ENCODE assay signal across 10 mouse cellular contexts in genomic region chr13:52476222-52476621, GRCm38 (mm10). TPM values are rescaled to one million over a fixed set of nuclear protein-coding genes. Genes with fewer than 3 reads are reported as not detected.
A peak's percentile ranks its signal among the peaks of the same experiment; 100 is the strongest.
DNase-seq lines count a peak whose midpoint lies in the region; ATAC-seq and TF ChIP-seq lines count a peak whose summit lies in the region.
"Had no signal": no experiment of that assay in that cellular context is flagged by ENCODE, and none has a peak within 500 bp of the region (broad histone marks: within the 10 kb centered on the region; RNA-seq: fewer than 3 reads in every experiment).

No protein-coding gene starts in this region.

- H3K9me3 ChIP-seq in forebrain, postnatal 0 days (ENCODE audit: low read length), result no peaks in the 10 kb centered on the region
- no peaks in the 10 kb centered on the region for H3K9me3 ChIP-seq in forebrain, embryonic 13.5 days (replicated peaks)
- H3K9me3 ChIP-seq in lung, embryonic 14.5 days (ENCODE audit: low read depth, low read length), result no peaks in the 10 kb centered on the region

- H3K27ac ChIP-seq in forebrain, postnatal 0 days (ENCODE audit: low read depth, low read length), result no peak overlapping the region
- H3K27ac ChIP-seq in forebrain, embryonic 13.5 days, result no peak overlapping the region
- no peak overlapping the region for H3K27ac ChIP-seq in lung, embryonic 14.5 days (ENCODE audit: low read depth)

- no peak for ATAC-seq in forebrain, postnatal 0 days
- ATAC-seq in forebrain, embryonic 13.5 days, result no peak
- ATAC-seq in lung, embryonic 14.5 days (ENCODE audit: insufficient read depth), result no peak
- 0 out of 2 replicates have a peak, but pooled peaks have one; percentile 41 for ATAC-seq in neutrophil, adult 5-6 weeks (ENCODE audit: extremely low read depth, insufficient number of reproducible peaks, low FRiP score, poor library complexity, severe bottlenecking)
- ATAC-seq: forebrain, embryonic 14.5 days had no signal

- no peak overlapping the region for H3K4me3 ChIP-seq in forebrain, postnatal 0 days (ENCODE audit: low read depth, low read length)
- H3K4me3 ChIP-seq in forebrain, embryonic 13.5 days, result no peak overlapping the region
- H3K4me3 ChIP-seq in lung, embryonic 14.5 days (ENCODE audit: low read depth, low read length), result no peak overlapping the region

- peak; percentile 49 for TF ChIP-seq CTCF in forebrain, postnatal 0 days (IDR thresholded peaks at IDR 0.05; ENCODE audit: low read depth)
- TF ChIP-seq CTCF in lung, embryonic 14.5 days (IDR thresholded peaks at IDR 0.05; ENCODE audit: low read depth), result peak; percentile 44

- H3K9ac ChIP-seq in forebrain, postnatal 0 days, result no peak overlapping the region
- H3K9ac ChIP-seq in forebrain, embryonic 13.5 days, result no peak overlapping the region
- H3K9ac ChIP-seq in lung, embryonic 14.5 days, result no peak overlapping the region

- no peak overlapping the region for H3K4me2 ChIP-seq in forebrain, postnatal 0 days (ENCODE audit: low read depth)
- H3K4me2 ChIP-seq in forebrain, embryonic 13.5 days, result no peak overlapping the region
- H3K4me2 ChIP-seq in lung, embryonic 14.5 days, result no peak overlapping the region

- WGBS in forebrain, postnatal 0 days, result 50% methylated on average over 3 of the region's 3 CpGs
- 48% methylated on average over 3 of the region's 3 CpGs for WGBS in forebrain, embryonic 13.5 days
- 51% methylated on average over 3 of the region's 3 CpGs for WGBS in lung, embryonic 14.5 days

- intact Hi-C loops in left cerebral cortex, postnatal 4 days (cut with DNase I), result no loop called here

- H3K4me1 ChIP-seq in forebrain, postnatal 0 days (ENCODE audit: insufficient read depth), result no peaks in the 10 kb centered on the region
- H3K4me1 ChIP-seq in forebrain, embryonic 13.5 days, result no peaks in the 10 kb centered on the region
- H3K4me1 ChIP-seq in lung, embryonic 14.5 days (ENCODE audit: insufficient read depth), result no peaks in the 10 kb centered on the region

- no peaks in the 10 kb centered on the region for H3K36me3 ChIP-seq in forebrain, postnatal 0 days (ENCODE audit: insufficient read depth)
- no peaks in the 10 kb centered on the region for H3K36me3 ChIP-seq in forebrain, embryonic 13.5 days (ENCODE audit: poor library complexity, severe bottlenecking)
- H3K36me3 ChIP-seq in lung, embryonic 14.5 days (ENCODE audit: insufficient read depth), result no peaks in the 10 kb centered on the region

- DNase-seq in forebrain, postnatal 0 days, result no peak
- peak; percentile 36 for DNase-seq in lung, embryonic 14.5 days
- no peak for DNase-seq in lung, adult 18-20 months
- DNase-seq in c-Kit-positive CD71-negative TER-119-negative erythroid progenitor cells, embryonic 14.5 days (ENCODE audit: low read depth), result peak; percentile 7
- DNase-seq in left cerebral cortex, postnatal 4 days, result no peak
- no peak for DNase-seq in cerebellum, adult 18-20 months
- DNase-seq: right cerebral cortex, postnatal 4 days had no signal

- no peaks in the 10 kb centered on the region for H3K27me3 ChIP-seq in forebrain, postnatal 0 days (ENCODE audit: insufficient read depth, low read length)
- H3K27me3 ChIP-seq in forebrain, embryonic 13.5 days, result peaks cover 14% of the 10 kb centered on the region; the same call in 1 of the 2 replicates
- H3K27me3 ChIP-seq in lung, embryonic 14.5 days (ENCODE audit: insufficient read depth, low read length), result no peaks in the 10 kb centered on the region

RNA-seq across cellular contexts. Expression of gene Diras2, which starts 54.9 kb away (rescaled TPM):
- total RNA-seq in forebrain, postnatal 0 days (2014; rRNA removed), result 41.5 and 47.6 TPM in 2 replicates
- 4.8 and 6.3 TPM in 2 replicates for polyA plus RNA-seq in forebrain, postnatal 0 days (2015; fragmentation: Nextera tagmentation; extraction: Ambion mirVana)
- 0.77 and 0.93 TPM in 2 replicates for polyA plus RNA-seq in forebrain, embryonic 13.5 days (2015; fragmentation: Nextera tagmentation; extraction: Ambion mirVana)
- polyA plus RNA-seq in lung, embryonic 14.5 days (2014; fragmentation: Nextera tagmentation; extraction: Ambion mirVana), result 0.14 and 0.20 TPM in 2 replicates
- 4.3 and 4.9 TPM in 2 replicates for total RNA-seq in neutrophil, adult 5-6 weeks (2017)
- total RNA-seq in left cerebral cortex, postnatal 4 days (2021), result 10 to 100 TPM; 77.9 to 80.1 TPM

Comparison
In these comparisons a context has a peak if more than half of its experiments do, and no peak if none do; other contexts are left out.
1. DNase-seq: peak in lung, embryonic 14.5 days (single experiment) and c-Kit-positive CD71-negative TER-119-negative erythroid progenitor cells, embryonic 14.5 days (single experiment); none in forebrain, postnatal 0 days (single experiment), lung, adult 18-20 months (0 of 2), left cerebral cortex, postnatal 4 days (single experiment) and cerebellum, adult 18-20 months (0 of 2).